Mouse (Mus musculus): Measurements from ENCODE around the gene Heatr4. TPM values are rescaled to one million over a fixed set of nuclear protein-coding genes. Genes with fewer than 3 reads are reported as not detected.

Heatr4 gene
- polyA plus RNA-seq, 1 experiment from 2014 or later, result not detected

Other genes with a start within 250 kb of the Heatr4 start
- gene Papln, start 221.2 kb downstream of the Heatr4 start, polyA plus RNA-seq (2015; fragmentation: Nextera tagmentation; extraction: Ambion mirVana), result 2.7 and 3.0 TPM in 2 replicates
- gene Numb, start 62.9 kb downstream of the Heatr4 start, polyA plus RNA-seq (2015; fragmentation: Nextera tagmentation; extraction: Ambion mirVana), result 44.3 and 51.6 TPM in 2 replicates
- gene Riox1, start 34.2 kb downstream of the Heatr4 start, polyA plus RNA-seq (2015; fragmentation: Nextera tagmentation; extraction: Ambion mirVana), result 11.2 and 11.5 TPM in 2 replicates
- 40.9 and 45.5 TPM in 2 replicates for gene Acot2, start 3.0 kb upstream of the Heatr4 start, polyA plus RNA-seq (2015; fragmentation: Nextera tagmentation; extraction: Ambion mirVana)
- 69.0 and 69.8 TPM in 2 replicates for gene Acot1, start 24.6 kb upstream of the Heatr4 start, polyA plus RNA-seq (2015; fragmentation: Nextera tagmentation; extraction: Ambion mirVana)
- 8.0 and 11.5 TPM in 2 replicates for gene Acot4, start 53.5 kb upstream of the Heatr4 start, polyA plus RNA-seq (2015; fragmentation: Nextera tagmentation; extraction: Ambion mirVana)
- not detected in 2 replicates for gene Gm49366, start 54.1 kb upstream of the Heatr4 start, polyA plus RNA-seq (2015; fragmentation: Nextera tagmentation; extraction: Ambion mirVana)
- 2.6 and 3.4 TPM in 2 replicates for gene Acot3, start 67.3 kb upstream of the Heatr4 start, polyA plus RNA-seq (2015; fragmentation: Nextera tagmentation; extraction: Ambion mirVana)
- not detected in 2 replicates for gene Acot5, start 84.5 kb upstream of the Heatr4 start, polyA plus RNA-seq (2015; fragmentation: Nextera tagmentation; extraction: Ambion mirVana)
- 1.7 and 1.9 TPM in 2 replicates for gene Acot6, start 115.8 kb upstream of the Heatr4 start, polyA plus RNA-seq (2015; fragmentation: Nextera tagmentation; extraction: Ambion mirVana)
- 4.2 and 4.8 TPM in 2 replicates for gene Dnal1, start 129.5 kb upstream of the Heatr4 start, polyA plus RNA-seq (2015; fragmentation: Nextera tagmentation; extraction: Ambion mirVana)
- 1.1 and 1.2 TPM in 2 replicates for gene Pnma1, start 163.6 kb upstream of the Heatr4 start, polyA plus RNA-seq (2015; fragmentation: Nextera tagmentation; extraction: Ambion mirVana)
- gene Elmsan1, start 234.0 kb upstream of the Heatr4 start, polyA plus RNA-seq (2015; fragmentation: Nextera tagmentation; extraction: Ambion mirVana), result 8.6 and 9.3 TPM in 2 replicates